Mouse (Mus musculus): ENCODE measurements at regions not wholly inside any gene's neighbourhood (a gene's known extent, or its start where the extent isn't known, plus 50 kb on each side); places are given as distances from the start of the nearest gene placed in this dataset.

DNA sequence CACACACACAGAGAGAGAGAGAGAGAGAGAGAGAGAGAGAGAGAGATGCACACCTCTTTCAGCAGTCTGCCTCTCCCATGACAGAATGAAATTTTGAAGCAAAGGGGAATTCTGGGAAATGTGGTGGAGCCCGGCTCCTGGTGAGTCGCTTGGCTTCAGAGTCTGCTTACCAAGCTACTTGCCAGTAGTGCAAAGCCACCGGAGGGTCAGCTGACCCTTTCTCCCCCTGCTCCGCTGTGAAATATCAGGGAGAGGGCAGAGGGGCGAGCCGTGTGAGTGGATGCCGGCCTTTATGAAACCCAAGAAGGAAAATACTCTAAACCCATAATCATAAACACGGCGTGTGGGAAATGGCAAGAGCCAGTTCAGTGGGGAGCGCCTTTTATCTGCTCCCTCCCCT lies 84.2 kb upstream of the Gsc start:
- DNase-seq, result no peak
- no peak for TF ChIP-seq CTCF (IDR thresholded peaks at IDR 0.05)
- intact Hi-C loops (cut with DNase I), result no loop called here
- H3K4me3 ChIP-seq, result no peak overlapping the region
- peak overlapping the region; percentile 25 for H3K27ac ChIP-seq

DNA sequence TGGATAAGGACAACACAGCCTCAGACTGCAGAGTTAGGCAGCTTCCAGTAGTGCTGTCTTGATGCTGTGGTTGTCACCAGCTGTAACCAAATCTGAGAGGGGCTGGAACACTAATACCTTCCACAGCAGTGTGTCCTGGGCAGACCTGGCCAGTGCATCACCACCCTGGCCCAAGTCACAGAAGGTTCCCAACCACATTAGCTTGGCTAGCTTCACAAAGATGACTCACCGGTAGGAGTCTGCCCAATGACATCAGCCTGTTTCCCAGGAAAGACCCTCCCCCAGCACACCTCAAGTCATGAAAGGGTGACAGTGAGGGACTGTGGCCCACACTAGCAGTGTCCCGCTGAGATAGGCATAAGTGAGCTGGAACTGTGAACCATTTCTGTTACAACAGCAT lies 75.5 kb upstream of the Gsc start:
- TF ChIP-seq CTCF (IDR thresholded peaks at IDR 0.05), result no peak
- H3K4me3 ChIP-seq, result no peak overlapping the region
- intact Hi-C loops (cut with DNase I), result no loop called here
- no peak for DNase-seq
- no peak overlapping the region for H3K27ac ChIP-seq

DNA sequence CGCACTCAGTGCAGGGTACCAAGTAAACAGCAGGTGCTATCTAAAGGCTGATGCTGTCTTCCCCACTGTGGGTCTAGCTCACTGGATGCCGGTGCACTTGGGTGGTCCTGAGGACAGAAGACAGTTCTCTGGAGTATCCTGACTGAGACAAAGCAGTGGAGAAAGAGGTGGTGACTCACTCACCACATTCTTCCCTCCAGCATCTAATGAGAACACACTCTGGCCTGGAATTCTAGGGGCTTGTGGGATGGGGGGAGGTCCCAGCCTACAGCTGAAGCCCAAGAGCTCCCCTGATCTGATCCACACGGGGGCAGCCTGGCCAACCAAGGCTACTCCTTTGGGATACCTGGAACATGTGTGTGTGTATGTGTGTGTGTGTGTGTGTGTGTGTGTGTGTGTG lies 74.4 kb upstream of the Gsc start:
- Histone ChIP-seq H3K4me3 (no peak overlapping the region), H3K27ac (no peak overlapping the region)
- DNase-seq, result no peak
- intact Hi-C loops (cut with DNase I), result no loop called here
- TF ChIP-seq CTCF (IDR thresholded peaks at IDR 0.05), result no peak

DNA sequence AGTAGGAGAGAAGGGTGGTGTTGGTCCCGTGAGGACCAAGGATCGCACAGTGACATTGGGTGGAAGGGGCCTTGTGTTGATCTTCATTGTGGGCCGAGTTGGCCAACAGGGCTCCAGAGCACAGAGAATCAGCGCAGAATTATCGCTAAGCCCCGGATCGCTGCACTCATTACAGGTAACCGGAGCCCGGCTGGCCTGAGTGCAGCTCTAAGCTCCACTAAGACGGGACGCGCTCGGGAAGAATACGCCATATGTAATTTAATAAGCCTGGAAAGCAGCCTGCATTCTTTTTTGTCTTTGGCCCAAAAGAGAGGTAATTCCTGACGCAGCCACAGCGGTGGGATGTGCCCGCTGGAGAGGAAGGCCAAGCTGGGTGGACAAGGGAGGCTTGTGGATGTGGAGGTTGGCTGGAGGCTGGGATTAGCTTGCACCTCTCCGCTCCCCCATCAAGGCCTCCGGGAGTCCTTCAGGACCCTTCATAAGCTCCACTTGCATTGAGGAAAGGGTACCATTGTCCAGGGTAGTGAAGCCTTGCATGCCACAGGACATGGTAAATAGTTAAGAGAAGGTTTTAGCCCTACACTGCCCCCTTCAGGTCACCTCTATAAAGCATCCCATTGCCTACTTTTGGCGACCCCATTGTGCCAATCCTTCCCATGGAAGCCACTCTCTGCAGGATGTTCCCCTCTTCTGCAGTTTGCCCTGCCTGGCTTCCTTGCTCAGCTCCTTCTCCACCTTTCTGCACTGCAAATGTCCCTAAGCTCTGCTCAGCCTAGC lies 73.1 kb upstream of the Gsc start:
- Histone ChIP-seq H3K27ac (no peak overlapping the region), H3K4me3 (no peak overlapping the region)
- TF ChIP-seq CTCF (IDR thresholded peaks at IDR 0.05), result peak; percentile 58
- intact Hi-C loops (cut with DNase I), result no loop called here
- no peak for DNase-seq

DNA sequence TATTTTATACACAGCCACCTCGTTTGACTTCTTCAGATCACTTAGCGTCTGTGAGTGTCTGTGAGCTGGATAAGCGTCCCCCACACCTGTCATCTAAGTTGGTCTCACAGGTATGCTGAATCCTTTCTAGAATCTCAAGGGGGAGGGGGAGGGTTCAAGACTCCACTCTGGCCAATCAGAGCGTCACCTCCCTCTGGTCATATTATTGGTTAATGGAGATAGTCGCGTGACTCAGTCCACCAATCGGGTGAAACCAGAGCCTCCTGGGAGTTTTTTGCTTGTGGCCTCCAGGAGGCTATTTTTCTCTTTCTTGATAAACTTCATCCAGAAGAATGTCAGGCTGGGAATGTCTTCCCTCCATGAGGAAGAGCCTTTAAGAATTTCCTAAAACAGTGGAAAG lies 66.8 kb upstream of the Gsc start:
- Histone ChIP-seq H3K27ac (no peak overlapping the region), H3K4me3 (no peak overlapping the region)
- no peak for TF ChIP-seq CTCF (IDR thresholded peaks at IDR 0.05)
- intact Hi-C loops (cut with DNase I), result no loop called here
- DNase-seq, result no peak

DNA sequence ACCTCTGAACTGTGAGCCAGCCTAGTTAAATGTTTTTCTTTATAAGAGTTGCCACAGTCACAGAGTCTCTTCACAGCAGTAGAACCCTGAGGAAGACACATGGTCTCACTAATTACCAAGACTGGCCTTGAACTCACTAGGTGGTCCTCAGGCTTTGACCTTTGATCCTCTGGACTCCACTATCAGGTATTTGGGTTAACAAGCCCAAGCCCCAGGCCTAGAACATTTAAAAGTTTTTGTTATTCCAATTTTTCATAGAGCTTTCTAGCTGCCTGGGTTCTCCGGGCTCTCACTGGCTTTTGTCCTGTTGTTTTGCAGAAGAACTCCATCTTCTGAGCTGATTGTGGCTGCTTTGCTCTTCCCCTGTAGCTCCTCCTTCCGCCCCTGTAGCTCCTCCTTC lies 65.3 kb upstream of the Gsc start:
- intact Hi-C loops (cut with DNase I), result no loop called here
- Histone ChIP-seq H3K4me3 (no peak overlapping the region), H3K27ac (no peak overlapping the region)
- TF ChIP-seq CTCF (IDR thresholded peaks at IDR 0.05), result no peak
- no peak for DNase-seq

DNA sequence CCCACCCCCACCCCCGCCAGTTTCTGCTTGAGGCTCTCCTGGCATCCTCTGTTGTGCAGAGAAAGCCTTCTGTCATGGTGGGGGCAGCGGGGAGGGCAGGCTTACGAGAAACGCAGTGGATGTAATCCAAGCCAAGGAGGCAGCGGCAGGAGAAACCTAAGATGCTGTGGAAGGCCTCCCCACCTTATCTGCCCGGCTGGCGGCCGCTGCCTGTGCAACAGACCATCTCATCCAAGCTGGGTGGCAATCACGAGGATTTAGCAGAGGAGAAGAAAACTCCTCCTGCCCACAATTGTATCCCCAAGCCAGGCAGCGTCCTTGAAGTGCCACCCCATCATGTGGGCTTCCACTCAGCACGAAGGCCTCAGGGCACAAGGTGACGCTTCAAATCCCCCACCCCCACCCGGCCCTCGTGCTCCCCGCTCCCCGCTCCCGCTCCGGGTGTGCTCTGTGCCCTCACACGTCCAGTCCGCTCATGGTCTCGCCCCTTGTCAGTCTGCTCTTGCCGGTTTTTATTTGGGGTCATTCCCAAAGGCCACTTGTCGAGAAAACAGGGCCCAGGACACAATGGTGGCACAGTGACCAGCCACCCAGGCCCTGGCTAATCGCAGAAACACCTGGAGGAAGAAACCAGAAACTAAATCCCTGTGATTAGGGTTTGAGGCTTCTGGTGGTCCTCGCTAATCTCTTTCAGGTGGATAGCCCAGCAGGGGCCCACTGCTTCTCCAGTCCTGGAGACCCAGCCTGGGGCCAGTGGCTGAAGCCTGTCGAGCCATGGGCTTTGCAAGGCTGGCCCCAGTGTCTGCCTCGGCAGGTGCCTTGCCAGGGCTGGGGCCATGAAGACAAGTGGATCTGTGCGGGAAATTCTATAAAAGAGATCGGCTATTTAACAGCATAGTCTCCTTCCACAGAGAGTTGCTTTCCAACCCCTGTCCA lies 58.6 kb upstream of the Gsc start:
- Histone ChIP-seq H3K27ac (no peak overlapping the region), H3K4me3 (no peak overlapping the region)
- intact Hi-C loops (cut with DNase I), result no loop called here
- no peak for TF ChIP-seq CTCF (IDR thresholded peaks at IDR 0.05)
- no peak for DNase-seq

DNA sequence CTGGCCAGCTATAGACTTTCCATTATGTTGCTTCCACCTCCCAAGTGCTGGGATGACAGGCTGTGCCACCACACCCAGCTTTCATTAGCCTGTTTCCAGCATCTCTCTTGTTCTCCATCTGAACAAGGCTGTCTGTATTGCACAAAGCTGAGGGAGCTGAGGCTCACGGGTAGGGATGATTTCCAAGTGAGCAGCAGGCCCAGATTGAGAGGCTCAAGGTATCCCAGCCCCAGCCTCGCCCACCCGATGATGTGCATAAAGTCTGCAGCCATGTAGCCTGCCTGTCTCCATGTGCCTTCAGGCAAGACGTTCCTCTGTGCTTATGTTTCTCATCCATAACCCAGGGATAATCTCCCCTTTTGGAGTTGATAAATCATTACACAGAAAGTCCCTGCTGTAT lies 57.5 kb upstream of the Gsc start:
- intact Hi-C loops (cut with DNase I), result no loop called here
- no peak for DNase-seq
- TF ChIP-seq CTCF (IDR thresholded peaks at IDR 0.05), result no peak
- Histone ChIP-seq H3K4me3 (no peak overlapping the region), H3K27ac (no peak overlapping the region)
